Mouse (Mus musculus): ENCODE measurements at regions not wholly inside any gene's neighbourhood (a gene's known extent, or its start where the extent isn't known, plus 50 kb on each side); places are given as distances from the start of the nearest gene placed in this dataset.

- H3K79me2 ChIP-seq (replicated peaks; ENCODE audit: control insufficient read depth, extremely low read depth, insufficient read depth, poor library complexity, severe bottlenecking) = no peaks in the 10 kb centered on the region
- in situ Hi-C loops (cut with MboI; ENCODE audit: low pct_ligation_motif_present, low pct_unique_long_range_greater_than_20kb, low sequenced_read_pairs) = no loop called here
- H3K36me3 ChIP-seq (replicated peaks in 1 of 2; ENCODE audit: control insufficient read depth in 1 of 2, insufficient read depth in 1 of 2, low read length in 1 of 2) = no peaks in the 10 kb centered on the region
- no peak for DNase-seq (ENCODE audit: extremely low read depth)
- no peak for TF ChIP-seq NELFE (IDR thresholded peaks at IDR 0.05; ENCODE audit: low read depth, low read length)
- TF ChIP-seq PAX5 (IDR thresholded peaks at IDR 0.05; ENCODE audit: low read length) = no peak
- TF ChIP-seq RCOR1 (conservative IDR thresholded peaks at IDR 0.05; ENCODE audit: low read depth, low read length) = no peak
- peaks cover 8 to 21% of the 10 kb centered on the region in 2 experiments for H3K4me1 ChIP-seq (ENCODE audit: control insufficient read depth in 1 of 2, insufficient read depth in 2 of 2)
- dilution Hi-C loops (cut with MboI; ENCODE audit: extremely low pct_ligation_motif_present, extremely low pct_unique_long_range_greater_than_20kb, low sequenced_read_pairs) = no loop called here
- H3K27ac ChIP-seq (ENCODE audit: insufficient read depth, low read depth) = no peak overlapping the region
- H3K9me3 ChIP-seq (replicated peaks; ENCODE audit: low read length) = peaks cover 4% of the 10 kb centered on the region
- H3K4me2 ChIP-seq (ENCODE audit: insufficient read depth, low read depth, poor library complexity, severe bottlenecking) = no peak overlapping the region
- H3K4me3 ChIP-seq (replicated peaks in 1 of 3; ENCODE audit: low read depth in 2 of 3, low read length in 2 of 3, poor library complexity in 1 of 3) = no peak overlapping the region
- H3K27me3 ChIP-seq (replicated peaks) = no peaks in the 10 kb centered on the region
- no peak overlapping the region for H3K9ac ChIP-seq (ENCODE audit: insufficient read depth, low read depth)
These were observed 190.2 kb upstream of the Cxcr4 start for GRCm38 (mm10) chr1:128782286-128782685.

GRCm38 (mm10) chr1:128781871-128782270 is 189.8 kb upstream of the Cxcr4 start:
- Histone ChIP-seq H3K36me3 (replicated peaks in 1 of 2; ENCODE audit: control insufficient read depth in 1 of 2, insufficient read depth in 1 of 2, low read length in 1 of 2) (no peaks in the 10 kb centered on the region), H3K4me2 (ENCODE audit: insufficient read depth, low read depth, poor library complexity, severe bottlenecking) (no peak overlapping the region), H3K79me2 (replicated peaks; ENCODE audit: control insufficient read depth, extremely low read depth, insufficient read depth, poor library complexity, severe bottlenecking) (no peaks in the 10 kb centered on the region), H3K9me3 (replicated peaks; ENCODE audit: low read length) (peaks cover 4% of the 10 kb centered on the region), H3K4me1 (ENCODE audit: control insufficient read depth in 1 of 2, insufficient read depth in 2 of 2) (peaks cover 6 to 17% of the 10 kb centered on the region in 2 experiments), H3K4me3 (replicated peaks in 1 of 3; ENCODE audit: low read depth in 2 of 3, low read length in 2 of 3, poor library complexity in 1 of 3) (no peak overlapping the region), H3K27ac (ENCODE audit: insufficient read depth, low read depth) (no peak overlapping the region), H3K9ac (ENCODE audit: insufficient read depth, low read depth) (no peak overlapping the region), H3K27me3 (replicated peaks) (no peaks in the 10 kb centered on the region)
- no peak for TF ChIP-seq ZMIZ1 (IDR thresholded peaks at IDR 0.05; ENCODE audit: low read depth, low read length)
- no peak for TF ChIP-seq TBP (conservative IDR thresholded peaks at IDR 0.05; ENCODE audit: low read depth, low read length)
- TF ChIP-seq CHD1 (IDR thresholded peaks at IDR 0.05; ENCODE audit: low read depth, low read length) = no peak
- DNase-seq (ENCODE audit: extremely low read depth) = no peak
- in situ Hi-C loops (cut with MboI; ENCODE audit: low pct_ligation_motif_present, low pct_unique_long_range_greater_than_20kb, low sequenced_read_pairs) (no loop called here), dilution Hi-C loops (cut with MboI; ENCODE audit: extremely low pct_ligation_motif_present, extremely low pct_unique_long_range_greater_than_20kb, low sequenced_read_pairs) (no loop called here)

GRCm38 (mm10) chr1:128781311-128781710 is 189.2 kb upstream of the Cxcr4 start:
- no peaks in the 10 kb centered on the region for H3K27me3 ChIP-seq (replicated peaks)
- H3K4me3 ChIP-seq (replicated peaks in 1 of 3; ENCODE audit: low read depth in 2 of 3, low read length in 2 of 3, poor library complexity in 1 of 3) = no peak overlapping the region
- DNase-seq (ENCODE audit: extremely low read depth) = no peak
- no peaks in the 10 kb centered on the region for H3K79me2 ChIP-seq (replicated peaks; ENCODE audit: control insufficient read depth, extremely low read depth, insufficient read depth, poor library complexity, severe bottlenecking)
- no peaks in the 10 kb centered on the region for H3K36me3 ChIP-seq (replicated peaks in 1 of 2; ENCODE audit: control insufficient read depth in 1 of 2, insufficient read depth in 1 of 2, low read length in 1 of 2)
- peaks cover 4 to 12% of the 10 kb centered on the region in 2 experiments; a peak in 3 of 4 replicates for H3K4me1 ChIP-seq (ENCODE audit: control insufficient read depth in 1 of 2, insufficient read depth in 2 of 2)
- no peak overlapping the region for H3K27ac ChIP-seq (ENCODE audit: insufficient read depth, low read depth)
- TF ChIP-seq SMC3 (IDR thresholded peaks at IDR 0.05; ENCODE audit: low read depth, low read length) (no peak), SIN3A (IDR thresholded peaks at IDR 0.05; ENCODE audit: low read length) (no peak), RAD21 (IDR thresholded peaks at IDR 0.05; ENCODE audit: low read depth, low read length) (no peak), MEF2A (IDR thresholded peaks at IDR 0.05; ENCODE audit: borderline replicate concordance, low read depth, low read length) (no peak), TCF12 (IDR thresholded peaks at IDR 0.05; ENCODE audit: low read depth, low read length) (no peak), ZMIZ1 (IDR thresholded peaks at IDR 0.05; ENCODE audit: low read depth, low read length) (no peak), USF1 (IDR thresholded peaks at IDR 0.05; ENCODE audit: low read depth, low read length) (no peak), USF2 (conservative IDR thresholded peaks at IDR 0.05; ENCODE audit: low read depth, low read length) (no peak), CHD2 (IDR thresholded peaks at IDR 0.05; ENCODE audit: low read length) (no peak), ELF1 (IDR thresholded peaks at IDR 0.05; ENCODE audit: low read depth, low read length) (no peak), JUND (conservative IDR thresholded peaks at IDR 0.05; ENCODE audit: low read depth, low read length) (no peak)
- H3K9me3 ChIP-seq (replicated peaks; ENCODE audit: low read length) = peaks cover 4% of the 10 kb centered on the region
- dilution Hi-C loops (cut with MboI; ENCODE audit: extremely low pct_ligation_motif_present, extremely low pct_unique_long_range_greater_than_20kb, low sequenced_read_pairs) (no loop called here), in situ Hi-C loops (cut with MboI; ENCODE audit: low pct_ligation_motif_present, low pct_unique_long_range_greater_than_20kb, low sequenced_read_pairs) (no loop called here)
- no peak overlapping the region for H3K9ac ChIP-seq (ENCODE audit: insufficient read depth, low read depth)
- no peak overlapping the region for H3K4me2 ChIP-seq (ENCODE audit: insufficient read depth, low read depth, poor library complexity, severe bottlenecking)

Data from CH12.LX (cell line).